Mouse (Mus musculus) heart, postnatal 14 days (tissue): ENCODE results near the gene Tmem139. TPM values are rescaled to one million over a fixed set of nuclear protein-coding genes. Genes with fewer than 3 reads are reported as not detected.

Experiments
- DNase-seq, 2 experiments: peaks; one replicate each; pipeline ENCODE4 v3.0.0; 2021 to 2022
- intact Hi-C: fragments of 180-260 bp; cut with DNase I; formaldehyde crosslinking; loops from one replicate; pipeline ENCODE4 v1.15.1; 2025
- long read RNA-seq, 2 experiments: library from polyadenylated mRNA; stranded (forward); transcript quantifications; one replicate each; pipeline ENCODE4 v2.0.0; 2021
- total RNA-seq, 2 experiments: library from RNA; stranded (reverse); gene quantifications; 2 replicates each; pipeline ENCODE4 v1.2.3; 2021

The Tmem139 gene
- not detected for total RNA-seq
- long read RNA-seq, experiment 1: 0 reads
- long read RNA-seq, experiment 2, partial matches to known transcripts: 0 of 1 reads
- long read RNA-seq, experiment 2, other reads (novel, unspliced or antisense): 1 of 1 reads

DNA sequence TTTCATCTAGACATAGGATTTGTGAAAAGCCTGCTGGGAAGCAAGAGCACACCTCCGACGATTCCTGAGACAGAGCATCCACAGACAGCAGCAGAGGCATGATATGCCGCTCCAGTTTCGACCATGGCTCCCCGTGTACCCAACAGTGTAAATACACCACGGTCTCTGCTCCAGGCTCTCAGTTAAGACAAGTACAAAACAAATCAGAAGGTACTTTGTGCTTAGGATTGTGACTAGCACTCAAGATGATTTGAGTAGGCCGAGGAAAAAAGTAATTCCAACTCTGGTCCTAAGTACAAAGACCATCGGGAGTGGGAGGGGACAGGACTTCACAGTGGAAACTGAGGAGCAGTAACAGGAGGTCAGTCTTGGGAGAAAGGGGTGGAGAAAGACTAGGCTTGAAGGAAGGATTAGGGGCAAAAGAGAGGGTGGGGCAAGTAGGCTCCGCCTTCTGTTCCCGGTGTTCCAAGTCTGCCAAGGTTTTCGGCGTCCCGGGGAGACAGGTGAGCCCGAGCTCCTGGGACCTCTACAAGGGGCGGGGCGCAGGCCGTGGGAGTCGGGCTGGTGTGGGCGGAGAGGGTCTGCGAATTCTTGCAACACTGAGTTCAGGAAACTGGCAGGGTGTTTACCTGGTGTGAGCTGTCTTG is at the start of gene Tmem139:
TSS of gene Tmem139 (plus strand) at position 447 of the 647 bp plus-strand sequence.
- no peak for DNase-seq
- intact Hi-C loops: no loop called here

DNA sequence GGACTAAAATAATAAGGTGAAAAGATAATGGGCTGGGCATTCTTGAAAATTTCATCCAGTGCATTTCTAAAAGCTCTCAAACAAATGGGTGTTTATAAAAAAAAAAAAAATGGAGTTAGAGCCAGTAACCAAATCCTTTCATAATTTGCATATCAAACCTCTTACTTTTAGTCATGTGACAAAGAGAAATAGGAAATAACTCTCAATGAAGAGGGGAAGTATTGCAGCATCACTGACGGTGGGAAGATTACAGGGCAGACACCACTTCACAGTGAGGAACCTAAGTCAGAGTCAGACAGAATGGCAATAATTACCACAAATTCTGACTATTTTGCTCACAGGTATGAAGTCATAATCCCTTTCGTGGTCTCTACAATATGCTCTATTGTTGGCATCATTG is 46.7 kb upstream of the Tmem139 start, which contains the start of gene Tas2r144:
TSS of gene Tas2r144 (plus strand) at position 301 of the 400 bp plus-strand sequence.
- DNase-seq: no peak
- intact Hi-C loops: no loop called here

DNA sequence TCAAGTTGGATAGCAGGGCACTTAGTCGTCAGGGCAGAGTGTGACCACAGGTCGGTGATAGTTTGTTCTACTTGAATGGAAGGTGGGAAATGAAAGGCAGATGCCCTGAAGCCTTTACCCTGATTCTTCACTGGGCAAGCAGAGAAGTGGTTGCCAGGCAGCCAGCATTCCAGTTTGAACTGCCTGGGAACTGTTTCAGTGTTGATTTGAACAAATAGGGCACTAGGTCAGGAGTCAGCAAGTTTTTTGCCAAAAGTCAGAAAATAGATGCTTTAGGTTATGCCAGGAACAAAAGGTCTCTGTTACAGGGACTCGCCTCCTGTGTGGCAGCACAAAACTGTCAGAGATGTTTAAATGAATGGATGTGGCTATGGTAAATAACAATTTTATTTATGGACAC is 39.5 kb upstream of the Tmem139 start:
- intact Hi-C loops: no loop called here
- no peak for DNase-seq

DNA sequence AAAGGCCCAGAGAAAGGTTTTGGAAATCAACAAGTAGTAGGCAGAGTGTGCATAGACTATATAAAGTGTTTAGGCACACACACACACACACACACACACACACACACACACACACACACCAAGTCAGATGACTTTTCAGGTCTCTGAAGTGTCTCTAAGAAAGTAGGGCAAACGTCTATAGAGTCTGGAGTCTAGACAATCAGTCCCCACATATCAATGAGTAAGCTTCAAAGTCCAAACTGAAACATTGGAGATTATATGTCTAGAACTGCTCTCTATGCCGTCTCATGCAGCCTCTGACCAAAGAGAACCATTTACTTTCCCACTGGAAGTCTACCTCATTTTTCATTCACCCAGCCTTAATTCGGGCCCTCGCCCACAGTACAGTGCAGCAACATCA is 36.7 kb upstream of the Tmem139 start:
- no peak for DNase-seq
- intact Hi-C loops: loop anchor here (5.0 kb wide), 1 partner anchor 637 kb away; no protein-coding TSS in a partner anchor

DNA sequence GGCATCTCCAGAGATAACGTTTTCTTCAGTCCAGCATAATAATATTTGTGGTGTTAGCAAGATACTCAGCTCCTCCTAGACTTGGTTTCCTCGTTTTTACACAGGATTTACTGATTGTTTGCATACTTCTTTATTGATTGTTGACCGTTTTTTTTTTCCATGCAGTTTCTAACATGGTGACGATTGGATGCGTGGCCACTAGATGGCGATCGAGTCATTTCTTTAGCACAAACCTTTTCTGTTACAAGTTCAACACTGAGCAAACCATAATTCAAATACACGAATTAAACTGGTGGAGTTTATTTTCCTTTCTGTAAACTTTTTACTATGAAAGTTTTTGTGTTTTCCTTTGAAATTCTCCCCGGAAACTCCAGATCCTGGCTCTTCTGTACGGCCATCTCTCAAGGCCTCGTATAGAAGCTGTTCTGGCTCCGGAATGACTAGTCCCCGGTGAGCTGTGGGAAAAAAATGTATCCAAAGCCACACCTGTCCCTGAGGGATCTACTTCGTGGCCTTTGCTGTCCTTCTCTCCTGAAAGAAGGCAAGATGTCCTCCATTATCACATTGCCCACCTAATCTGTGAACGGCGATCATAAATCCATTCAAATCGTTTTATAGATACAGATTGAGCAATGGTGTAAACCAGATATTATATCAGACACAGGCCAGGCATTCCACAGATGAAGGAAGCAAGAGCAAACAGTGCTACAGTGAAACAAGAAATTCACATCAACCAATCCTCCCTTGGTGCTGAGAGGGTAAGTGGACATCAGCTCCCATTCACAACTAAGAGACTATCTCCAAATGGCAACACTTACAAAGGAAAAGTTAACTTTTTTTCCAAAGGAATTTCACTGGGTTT is 34.3 kb upstream of the Tmem139 start:
- peak; percentile 65 to 78 for DNase-seq
- intact Hi-C loops: loop anchor here (1.0 to 5.0 kb wide), 4 partner anchors 37 to 635 kb away; partner anchors contain the start of gene Casp2

DNA sequence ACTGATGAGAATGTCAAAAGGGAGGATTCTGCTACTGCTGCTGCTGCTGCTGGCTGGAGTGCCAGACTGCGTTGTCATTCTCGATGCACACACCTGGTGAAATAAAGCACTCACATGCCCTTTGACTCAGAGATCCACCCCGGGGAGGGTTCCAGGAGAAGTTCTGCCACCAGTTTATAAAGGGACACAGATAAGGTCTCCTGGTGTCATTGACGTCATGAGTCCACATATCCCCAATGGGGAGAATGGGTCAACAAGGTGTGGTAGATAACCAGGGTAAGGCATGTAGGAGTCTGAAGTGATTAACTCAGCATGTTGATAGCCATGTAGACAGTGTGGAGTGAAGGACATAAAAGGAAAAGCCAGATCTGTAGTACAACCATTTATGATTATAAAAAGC is 32.2 kb upstream of the Tmem139 start:
- intact Hi-C loops: loop anchor here (5.0 kb wide), 1 partner anchor 633 kb away; no protein-coding TSS in a partner anchor
- no peak for DNase-seq

DNA sequence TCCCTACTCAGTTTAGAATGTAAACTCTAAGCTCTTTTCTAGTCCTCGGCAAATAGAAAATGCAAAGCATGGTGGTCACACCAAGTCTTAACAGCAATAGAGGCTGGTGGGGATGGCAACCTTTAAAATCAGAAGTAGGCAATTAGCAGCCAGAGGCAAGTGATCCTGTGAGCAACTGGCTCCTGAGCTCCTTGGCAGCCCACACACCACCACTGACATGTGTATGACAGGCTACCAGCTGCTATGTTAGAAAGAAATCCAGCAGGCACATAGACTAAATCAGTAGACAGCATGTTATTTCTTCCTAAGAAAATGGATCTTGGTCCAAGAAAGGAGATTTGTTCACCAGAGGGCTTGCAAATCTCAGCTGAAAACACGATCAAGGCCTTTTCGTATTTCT is 30.6 kb upstream of the Tmem139 start:
- intact Hi-C loops: no loop called here
- no peak for DNase-seq

DNA sequence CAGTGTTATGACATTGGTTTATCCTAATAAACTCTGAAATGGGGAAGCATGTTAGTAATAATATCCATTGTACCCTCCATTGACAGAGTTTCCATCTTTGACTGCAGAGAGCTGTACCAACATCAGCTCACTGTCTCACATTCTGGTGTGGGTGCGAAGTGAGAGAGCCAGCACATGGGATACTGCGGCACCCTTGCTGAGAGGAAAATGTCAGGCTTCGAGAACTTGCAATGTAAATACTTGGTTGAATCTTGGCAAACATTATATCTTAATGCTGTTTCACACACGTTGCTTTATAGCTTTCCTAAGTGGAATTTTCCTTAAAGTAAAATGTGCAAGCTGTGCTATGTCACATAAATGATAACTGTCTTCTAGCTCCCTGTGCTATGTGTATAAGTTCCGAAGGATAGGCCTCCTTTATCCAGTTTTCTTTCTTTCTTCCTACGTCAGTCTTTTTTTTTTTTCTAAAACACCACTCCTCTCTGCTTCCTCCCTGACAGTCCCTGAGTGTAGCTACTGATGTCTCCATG is 24.4 kb upstream of the Tmem139 start:
- intact Hi-C loops: no loop called here

DNA sequence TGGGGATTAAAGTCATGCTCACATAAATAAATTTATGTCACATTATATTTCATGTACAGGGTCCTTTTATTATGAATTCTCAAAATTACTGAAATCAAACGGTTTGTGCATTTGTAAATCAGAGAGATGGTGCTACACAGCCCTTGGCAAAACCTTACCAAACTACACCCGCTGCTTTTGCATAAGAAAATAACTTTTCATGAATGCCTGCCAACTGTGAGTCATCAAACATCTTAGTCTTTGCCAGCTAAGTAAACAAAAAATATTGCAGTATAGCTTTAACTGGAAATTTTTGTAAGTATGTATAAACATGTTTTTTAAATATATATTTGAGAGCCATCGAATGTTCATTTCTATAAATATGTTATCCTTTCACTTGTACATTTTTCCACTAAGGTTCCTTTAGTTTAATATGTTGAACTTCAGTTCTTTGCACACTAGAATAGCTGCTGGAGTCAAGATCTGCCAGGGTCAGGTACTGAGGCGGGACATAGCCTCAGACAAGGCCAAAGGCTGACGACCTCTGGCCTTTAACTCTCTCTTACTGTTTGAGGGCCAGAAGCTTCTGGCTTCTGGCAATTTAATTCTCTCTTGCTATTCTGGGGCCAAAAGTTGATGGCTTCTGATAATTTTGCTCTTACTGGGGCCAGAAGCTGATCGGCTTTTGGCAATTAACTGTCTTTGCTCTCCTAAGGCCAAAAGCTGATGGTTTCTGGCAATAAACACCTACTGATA is 20.3 kb upstream of the Tmem139 start:
- no peak for DNase-seq
- intact Hi-C loops: no loop called here

More for the DNA sequence above, 24.4 kb upstream of the Tmem139 start:
- DNase-seq: no peak

DNA sequence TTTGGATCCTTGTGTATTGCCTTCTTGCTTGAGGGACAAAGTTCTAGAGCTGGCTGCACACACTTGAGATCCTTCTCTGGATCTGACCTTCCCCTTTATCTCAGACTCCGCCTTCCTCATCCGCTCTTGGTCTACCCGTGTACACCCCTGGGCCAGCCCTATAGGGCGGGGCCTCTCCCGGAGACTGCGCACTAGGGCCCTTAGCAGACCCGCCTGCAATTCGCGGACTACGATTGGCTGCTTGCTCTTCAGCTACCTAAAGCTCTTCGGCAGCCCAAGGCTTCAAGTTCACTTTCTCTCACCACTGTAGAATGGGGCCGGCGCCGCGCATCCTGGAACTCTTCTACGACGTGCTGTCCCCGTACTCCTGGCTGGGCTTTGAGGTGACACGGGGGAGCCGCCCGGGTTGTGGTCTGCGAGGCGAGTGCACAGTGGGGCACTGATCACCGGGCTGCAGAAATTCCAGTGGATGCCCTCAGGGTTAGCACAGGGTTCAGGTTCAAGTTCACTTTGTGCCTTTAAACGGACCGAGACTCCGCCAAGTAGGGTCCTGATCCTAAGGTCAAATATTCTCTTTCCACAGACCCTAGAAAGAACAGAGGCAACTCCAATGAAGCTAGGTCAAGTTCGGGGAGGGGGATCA is 15.9 kb upstream of the Tmem139 start, which contains the start of gene Gstk1:
TSS of gene Gstk1 (plus strand) at position 225 of the 643 bp plus-strand sequence.
- peak; percentile 81 to 84 for DNase-seq
- intact Hi-C loops: no loop called here

DNA sequence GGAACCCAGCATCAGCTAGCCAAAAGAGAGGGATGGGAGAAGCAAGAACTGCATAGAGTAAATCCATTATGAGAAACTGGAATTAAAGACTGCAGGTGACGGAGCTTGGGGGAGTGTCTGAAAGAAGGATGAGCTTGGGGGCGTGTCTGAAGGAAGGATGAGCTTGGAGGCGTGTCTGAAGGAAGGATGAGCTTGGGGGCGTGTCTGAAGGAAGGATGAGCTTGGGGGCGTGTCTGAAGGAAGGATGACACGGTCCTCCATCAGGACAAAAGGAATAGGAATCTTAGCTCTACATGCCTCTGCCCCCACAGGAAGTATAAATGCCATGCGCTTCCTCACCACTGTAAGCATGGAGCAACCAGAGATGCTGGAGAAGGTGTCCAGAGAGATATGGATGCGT is 14.6 kb upstream of the Tmem139 start:
- no peak for DNase-seq
- intact Hi-C loops: no loop called here

DNA sequence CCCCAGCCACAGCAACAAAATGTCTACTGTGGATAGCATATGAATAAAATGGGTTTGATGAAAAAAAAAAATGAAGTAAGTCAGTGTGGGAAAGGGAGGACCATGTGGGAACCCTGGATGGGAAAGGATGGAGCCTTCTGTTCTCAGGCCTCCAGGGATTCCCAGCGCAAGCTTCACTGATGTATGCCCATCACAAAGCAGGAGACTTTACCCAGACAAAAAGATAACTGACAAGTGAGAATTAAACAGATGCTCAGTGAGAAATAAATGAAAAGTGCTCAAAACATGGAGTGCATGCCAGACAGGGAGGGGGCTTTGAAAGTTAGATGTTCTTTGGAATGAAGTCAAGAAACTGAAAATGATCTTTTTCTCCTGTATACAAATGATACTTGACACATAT is 13.8 kb upstream of the Tmem139 start:
- intact Hi-C loops: no loop called here
- DNase-seq: no peak

DNA sequence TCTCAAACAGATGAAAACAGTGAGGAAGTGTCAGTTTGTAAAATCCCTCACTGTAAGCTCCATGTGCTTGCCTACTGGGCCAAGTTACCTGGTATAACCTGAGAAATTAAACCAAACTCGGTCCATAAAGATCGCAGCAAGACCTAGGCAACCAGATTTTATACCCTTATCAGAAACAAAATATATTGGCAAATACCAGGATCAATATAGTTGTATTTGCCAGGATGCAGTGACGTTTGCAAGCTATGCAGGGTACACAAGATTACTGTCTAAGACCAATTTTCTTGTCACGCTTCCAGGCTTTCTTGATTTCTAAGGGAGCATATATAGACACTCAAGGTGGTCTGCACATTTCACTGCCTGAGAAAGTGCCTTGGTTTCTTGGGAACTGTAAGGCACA is 10.0 kb upstream of the Tmem139 start:
- DNase-seq: no peak
- intact Hi-C loops: no loop called here

DNA sequence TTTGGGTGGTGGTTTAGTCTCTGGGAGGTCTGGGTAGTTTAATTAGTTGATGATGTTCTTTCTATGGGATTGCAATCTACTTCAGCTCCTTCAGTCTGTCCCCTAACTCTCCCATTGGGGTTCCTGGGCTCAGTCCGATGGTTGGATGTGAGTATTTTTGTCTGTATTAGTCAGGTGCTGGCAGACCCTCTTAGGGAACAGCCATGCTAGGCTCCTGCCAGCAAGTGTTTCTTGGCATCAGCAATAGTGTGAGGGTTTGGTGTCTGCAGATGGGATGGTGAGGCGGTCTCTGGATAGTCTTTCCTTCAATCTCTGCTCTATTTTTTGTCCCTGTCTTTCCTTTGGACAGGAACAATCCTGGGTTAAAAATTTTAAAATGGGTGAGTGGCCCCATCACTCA is 8.7 kb upstream of the Tmem139 start:
- intact Hi-C loops: no loop called here
- DNase-seq: no peak

DNA sequence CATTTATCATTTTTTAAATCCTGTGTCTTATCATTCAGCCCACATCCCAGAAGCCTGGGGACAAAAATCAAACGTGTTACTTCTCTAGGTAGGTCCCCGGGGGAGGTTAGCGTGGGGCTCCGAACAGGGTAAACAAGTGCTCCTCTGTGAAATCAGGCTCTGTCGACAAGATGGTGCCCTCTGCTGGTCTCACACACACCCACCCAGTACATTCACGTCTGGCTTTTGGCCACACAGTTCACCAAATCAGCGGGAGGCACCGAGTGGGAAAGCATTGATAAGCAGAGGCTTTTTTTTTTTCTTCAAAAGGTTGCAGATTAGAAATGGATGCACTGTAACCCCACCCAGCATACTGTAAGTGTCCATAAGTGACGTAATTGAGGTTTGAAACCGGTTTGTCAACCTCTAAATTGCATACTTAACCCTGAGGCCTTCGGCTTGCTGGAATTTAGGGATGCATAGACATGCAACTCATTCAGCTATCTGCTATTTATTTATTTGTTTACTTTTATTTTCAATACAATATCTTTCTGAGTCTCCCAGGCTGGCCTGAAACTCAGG is 4.4 kb upstream of the Tmem139 start:
- intact Hi-C loops: no loop called here
- peak; percentile 51 to 66 for DNase-seq

DNA sequence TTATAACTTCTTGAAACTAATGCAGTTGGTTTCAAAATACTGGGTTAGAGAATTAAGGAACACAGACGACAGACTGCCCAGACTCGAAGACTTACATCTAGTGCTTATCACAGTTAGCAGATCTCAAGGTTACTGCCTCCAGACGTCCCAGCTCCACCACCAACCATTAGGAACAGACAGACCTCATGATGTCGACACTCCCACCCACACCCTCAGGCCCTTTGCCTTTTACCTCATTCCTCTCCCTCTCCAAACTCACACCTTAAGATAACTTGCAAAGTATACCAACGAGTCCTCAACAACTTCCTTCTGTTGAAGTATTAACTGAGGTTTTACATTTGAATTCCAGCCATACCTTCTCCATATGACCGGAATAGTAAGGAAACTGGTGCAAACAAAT is 1.3 kb upstream of the Tmem139 start:
- DNase-seq: no peak
- intact Hi-C loops: no loop called here

DNA sequence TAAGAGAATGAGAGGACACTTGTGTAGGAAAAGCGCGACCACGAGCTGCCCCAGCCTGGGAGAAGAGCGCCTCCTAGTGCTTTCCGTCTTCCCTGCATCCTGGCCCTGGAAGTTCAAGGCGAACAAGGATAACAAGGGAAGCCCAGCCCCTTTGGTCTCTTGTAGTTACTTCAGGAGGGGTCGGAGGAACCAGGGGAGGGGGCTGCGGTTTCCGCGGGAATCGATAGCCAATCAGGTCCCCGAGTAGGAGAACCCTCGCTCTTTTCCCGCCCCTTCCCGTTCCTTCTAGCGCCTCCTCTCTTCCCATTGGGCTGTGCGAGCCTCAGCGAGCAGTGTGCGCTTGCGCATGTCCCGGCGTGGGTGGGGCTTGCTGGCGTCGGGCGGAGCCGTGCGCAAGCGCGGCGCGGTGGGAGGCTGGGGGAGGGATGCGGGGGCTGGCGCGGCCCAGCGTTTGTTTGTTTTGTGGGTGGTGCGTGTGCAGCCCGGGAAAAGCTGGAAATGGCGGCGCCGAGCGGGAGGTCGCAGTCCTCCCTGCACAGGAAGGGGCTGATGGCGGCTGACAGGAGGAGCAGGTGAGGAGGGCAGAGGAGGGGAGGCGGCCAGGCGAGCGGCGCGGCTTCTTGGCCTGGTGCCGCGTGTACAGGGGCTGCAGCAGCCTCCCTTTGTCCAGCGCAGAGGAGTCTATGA is 3.0 kb downstream of the Tmem139 start, which contains the start of gene Casp2:
TSS of gene Casp2 (plus strand) at position 360 of the 687 bp plus-strand sequence.
- intact Hi-C loops: loop anchor here (1.0 to 5.0 kb wide), 3 partner anchors 37 to 108 kb away; partner anchors contain the start of genes Epha1 and Zyx
- peak; percentile 98 to 99 for DNase-seq
